Mouse (Mus musculus) hindbrain, embryonic 15.5 days (tissue): ENCODE data around the gene Klf15. TPM values are rescaled to one million over a fixed set of nuclear protein-coding genes. Genes with fewer than 3 reads are reported as not detected.
A peak's percentile ranks its signal among the peaks of the same experiment; 100 is the strongest.

Experiments used
- ATAC-seq: fragments of 200-750 bp; cut with Nextera tagmentation; 2 replicates; pipeline ENCODE4 v1.8.0; 2017; ENCODE audit warnings: low read depth, moderate number of reproducible peaks, moderate TSS enrichment; ENCODE audit not compliant: low FRiP score
- H3K27ac ChIP-seq: fragments of 300-500 bp; sonication (generic); replicated peaks from 2 replicates; pipeline ENCODE4 v1.5.1; 2015; ENCODE audit warnings: mild to moderate bottlenecking, inconsistent platforms
- H3K27me3 ChIP-seq: fragments of 300-500 bp; sonication (generic); 2 replicates; pipeline ENCODE4 v1.6.1; 2015; ENCODE audit warnings: control low read depth, inconsistent platforms
- H3K36me3 ChIP-seq: fragments of 300-500 bp; sonication (generic); 2 replicates; pipeline ENCODE4 v1.6.1; 2015; ENCODE audit warnings: control low read depth, inconsistent platforms
- H3K4me1 ChIP-seq: fragments of 300-500 bp; sonication (generic); replicated peaks from 2 replicates; pipeline ENCODE4 v1.6.1; 2015; ENCODE audit warnings: control low read depth, inconsistent platforms
- H3K4me2 ChIP-seq: fragments of 300-500 bp; sonication (generic); 2 replicates; pipeline ENCODE4 v1.6.1; 2015; ENCODE audit warnings: moderate library complexity, mild to moderate bottlenecking, inconsistent platforms
- H3K4me3 ChIP-seq: fragments of 300-500 bp; sonication (generic); 2 replicates; pipeline ENCODE4 v1.5.1; 2015; ENCODE audit warnings: mild to moderate bottlenecking, inconsistent platforms
- H3K9ac ChIP-seq: fragments of 300-500 bp; sonication (generic); 2 replicates; pipeline ENCODE4 v1.6.1; 2015; ENCODE audit warnings: inconsistent platforms
- H3K9me3 ChIP-seq: fragments of 300-500 bp; sonication (generic); 2 replicates; pipeline ENCODE4 v1.6.1; 2016; ENCODE audit warnings: control low read depth, inconsistent platforms
- WGBS: fragments of 180-500 bp; shearing (Covaris S2); methylation state at CpG from one replicate; pipeline ENCODE4 v1.1.7; 2015; 5-methylcytosine and 5-hydroxymethylcytosine counted together
- polyA plus RNA-seq: library from polyadenylated mRNA; unstranded; fragments of >200 nt; fragmentation: Nextera tagmentation; extraction: Ambion mirVana; gene quantifications from 2 replicates; pipeline ENCODE4 v1.2.1, GENCODE M21; 2015

Gene Klf15
- polyA plus RNA-seq, 1 experiment from 2014 or later = 20.0 TPM

DNA sequence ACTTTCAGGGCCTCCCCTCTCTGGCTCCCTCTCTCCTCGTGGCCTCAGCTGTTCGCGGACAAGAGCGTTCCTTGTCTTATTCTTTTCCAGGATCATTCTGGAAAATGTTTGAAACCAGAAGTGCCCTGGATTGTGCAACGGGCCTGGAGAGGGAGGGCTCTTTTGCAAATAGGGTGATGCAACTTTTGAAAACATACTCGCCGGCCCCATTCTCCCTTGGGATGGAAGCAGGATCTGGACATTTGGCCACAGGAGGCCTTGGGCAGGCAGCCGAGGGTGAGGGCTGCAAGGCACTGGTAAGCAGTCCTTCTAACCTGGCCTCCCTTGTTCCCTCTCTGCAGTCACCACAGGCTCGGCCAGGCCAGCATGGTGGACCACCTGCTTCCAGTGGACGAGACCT, 3.7 kb downstream of the Klf15 start:
- Histone ChIP-seq H3K4me3 (no peak overlapping the region), H3K9me3 (no peaks in the 10 kb centered on the region), H3K4me1 (peaks cover 37% of the 10 kb centered on the region), H3K9ac (no peak overlapping the region), H3K27me3 (peaks cover 15% of the 10 kb centered on the region; the same call in 1 of the 2 replicates), H3K4me2 (no peak overlapping the region), H3K27ac (no peak overlapping the region), H3K36me3 (no peaks in the 10 kb centered on the region)
- WGBS = 80% methylated on average over 10 of the region's 10 CpGs
- ATAC-seq = no peak

DNA sequence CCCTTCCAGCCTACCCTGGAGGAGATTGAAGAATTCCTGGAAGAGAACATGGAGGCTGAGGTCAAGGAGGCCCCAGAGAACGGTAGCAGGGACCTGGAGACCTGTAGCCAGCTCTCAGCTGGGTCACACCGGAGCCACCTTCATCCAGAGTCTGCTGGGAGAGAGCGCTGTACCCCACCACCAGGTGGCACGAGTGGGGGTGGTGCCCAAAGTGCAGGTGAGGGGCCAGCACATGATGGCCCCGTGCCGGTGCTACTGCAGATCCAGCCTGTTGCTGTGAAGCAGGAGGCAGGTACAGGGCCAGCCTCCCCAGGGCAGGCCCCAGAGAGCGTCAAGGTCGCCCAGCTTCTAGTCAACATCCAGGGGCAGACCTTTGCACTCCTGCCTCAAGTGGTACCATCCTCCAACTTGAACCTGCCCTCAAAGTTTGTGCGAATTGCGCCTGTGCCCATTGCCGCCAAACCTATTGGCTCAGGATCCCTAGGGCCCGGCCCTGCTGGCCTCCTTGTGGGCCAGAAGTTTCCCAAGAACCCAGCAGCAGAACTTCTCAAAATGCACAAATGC, 4.6 kb downstream of the Klf15 start:
- Histone ChIP-seq H3K36me3 (no peaks in the 10 kb centered on the region), H3K27ac (no peak overlapping the region), H3K9me3 (no peaks in the 10 kb centered on the region), H3K27me3 (peaks cover 9% of the 10 kb centered on the region; the same call in 1 of the 2 replicates), H3K4me1 (peaks cover 40% of the 10 kb centered on the region), H3K4me3 (no peak overlapping the region), H3K9ac (no peak overlapping the region), H3K4me2 (no peak overlapping the region)
- 91% methylated on average over 12 of the region's 12 CpGs for WGBS
- ATAC-seq = no peak

DNA sequence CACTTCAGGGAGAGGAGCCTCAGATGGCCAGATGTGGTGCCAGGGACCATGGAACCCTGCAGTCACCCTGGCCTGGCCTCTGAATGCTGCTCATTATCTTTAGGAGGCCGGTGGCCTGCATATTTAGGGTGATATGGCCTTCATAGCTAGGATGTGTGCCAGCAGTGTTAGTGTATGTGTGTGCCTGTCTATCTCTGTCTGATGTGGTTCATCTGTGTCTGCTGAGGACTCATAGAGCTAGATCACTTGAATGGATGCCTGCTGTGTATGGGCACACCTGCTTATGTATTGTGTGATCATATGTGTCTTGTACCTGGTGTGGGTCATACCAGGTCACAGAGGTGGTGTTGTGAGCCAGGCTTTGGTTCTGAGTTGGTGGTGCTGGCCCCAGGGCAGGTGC, 5.8 kb downstream of the Klf15 start:
- Histone ChIP-seq H3K4me3 (no peak overlapping the region), H3K4me2 (no peak overlapping the region), H3K27me3 (0 out of 2 replicates have a peak, but pooled peaks cover 6% of the 10 kb centered on the region), H3K9me3 (no peaks in the 10 kb centered on the region), H3K9ac (no peak overlapping the region), H3K4me1 (peaks cover 34% of the 10 kb centered on the region), H3K27ac (no peak overlapping the region), H3K36me3 (no peaks in the 10 kb centered on the region)
- ATAC-seq = no peak
- 78% methylated on average over 1 of the region's 1 CpGs for WGBS

DNA sequence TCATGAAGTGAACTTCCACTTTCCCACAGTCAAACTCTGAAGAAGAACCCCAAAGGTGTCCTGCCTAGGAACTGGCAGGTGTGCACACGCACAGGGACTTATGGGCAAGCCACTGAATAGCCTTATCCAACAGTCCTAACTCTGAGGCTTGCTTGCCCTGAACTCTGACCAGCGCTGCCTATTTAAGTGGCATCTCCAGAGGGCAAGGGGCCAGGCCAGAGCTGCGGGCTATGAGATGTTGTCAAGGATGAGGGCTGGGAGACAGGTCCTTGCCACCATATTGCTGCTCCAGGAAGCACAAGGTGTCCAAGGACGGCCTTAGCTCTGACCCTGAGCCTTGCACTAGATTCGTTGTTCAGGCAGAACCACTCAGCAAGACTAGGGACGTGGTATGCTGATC, 6.7 kb downstream of the Klf15 start:
- Histone ChIP-seq H3K4me3 (no peak overlapping the region), H3K9me3 (no peaks in the 10 kb centered on the region), H3K9ac (no peak overlapping the region), H3K4me2 (no peak overlapping the region), H3K27ac (no peak overlapping the region), H3K4me1 (peaks cover 26% of the 10 kb centered on the region), H3K36me3 (no peaks in the 10 kb centered on the region), H3K27me3 (0 out of 2 replicates have a peak, but pooled peaks cover 3% of the 10 kb centered on the region)
- no peak for ATAC-seq
- 92% methylated on average over 6 of the region's 6 CpGs for WGBS

DNA sequence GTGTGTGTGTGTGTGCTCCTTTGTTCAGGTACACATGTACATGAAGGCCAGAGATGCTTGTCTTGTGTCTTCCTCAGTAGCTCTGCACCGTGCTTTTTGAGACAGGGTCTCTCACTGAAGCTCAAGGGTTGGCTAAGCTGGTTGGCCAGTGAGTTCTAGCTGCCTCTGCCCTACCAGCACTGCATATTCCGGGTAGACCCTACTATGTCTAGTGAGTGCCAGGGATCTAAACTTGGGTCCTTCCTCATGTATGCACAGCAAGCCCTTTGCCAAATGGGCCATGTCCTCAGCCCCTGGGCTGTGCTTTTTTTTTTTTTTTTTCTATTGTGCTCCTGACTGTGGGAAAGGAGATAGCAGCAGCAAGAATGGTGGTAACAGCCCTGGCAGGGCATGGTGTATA, 7.9 kb downstream of the Klf15 start:
- Histone ChIP-seq H3K9me3 (no peaks in the 10 kb centered on the region), H3K4me2 (no peak overlapping the region), H3K4me3 (no peak overlapping the region), H3K27ac (no peak overlapping the region), H3K36me3 (no peaks in the 10 kb centered on the region), H3K27me3 (no peaks in the 10 kb centered on the region), H3K4me1 (peaks cover 23% of the 10 kb centered on the region; the same call in 1 of the 2 replicates), H3K9ac (no peak overlapping the region)
- ATAC-seq = no peak
- WGBS = 96% methylated on average over 2 of the region's 2 CpGs

DNA sequence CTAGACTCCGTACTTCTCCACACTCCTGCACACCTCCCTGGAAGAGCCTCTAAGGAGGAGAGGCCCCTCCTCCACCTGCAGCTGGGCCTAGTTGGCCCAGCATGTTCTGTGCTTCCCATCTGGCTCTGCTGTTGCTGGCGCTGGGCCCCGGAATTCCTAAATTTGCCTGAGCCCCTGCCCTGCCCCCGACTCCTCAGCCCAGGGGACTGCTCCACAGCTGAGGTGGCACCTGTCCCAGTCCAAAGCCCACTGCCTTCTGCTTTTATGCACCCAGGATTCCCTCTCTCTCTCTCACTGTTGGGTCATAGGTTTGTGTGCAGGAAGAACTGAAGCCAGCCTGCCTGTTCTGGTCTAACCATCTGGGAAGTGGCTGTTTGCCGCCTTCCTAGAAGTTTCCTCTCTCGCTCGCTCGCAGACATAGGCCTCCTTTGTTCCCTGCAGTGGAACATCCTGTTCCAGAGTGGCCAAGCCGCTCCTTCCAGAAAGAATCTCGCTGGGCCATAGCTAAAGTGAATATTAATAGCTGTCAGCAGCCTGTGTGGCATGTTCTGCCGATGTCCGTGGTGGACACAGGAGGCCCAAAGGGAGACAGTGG, 8.7 kb downstream of the Klf15 start:
- 56% methylated on average over 12 of the region's 12 CpGs for WGBS
- peaks cover 21% of the 10 kb centered on the region; the same call in 1 of the 2 replicates for H3K4me1 ChIP-seq
- H3K36me3 ChIP-seq = no peaks in the 10 kb centered on the region
- H3K27ac ChIP-seq = peak overlapping the region; percentile 68
- H3K4me2 ChIP-seq = no peak overlapping the region
- H3K9me3 ChIP-seq = no peaks in the 10 kb centered on the region
- H3K4me3 ChIP-seq = no peak overlapping the region
- H3K27me3 ChIP-seq = no peaks in the 10 kb centered on the region
- no peak overlapping the region for H3K9ac ChIP-seq
- ATAC-seq = peak; percentile 59

DNA sequence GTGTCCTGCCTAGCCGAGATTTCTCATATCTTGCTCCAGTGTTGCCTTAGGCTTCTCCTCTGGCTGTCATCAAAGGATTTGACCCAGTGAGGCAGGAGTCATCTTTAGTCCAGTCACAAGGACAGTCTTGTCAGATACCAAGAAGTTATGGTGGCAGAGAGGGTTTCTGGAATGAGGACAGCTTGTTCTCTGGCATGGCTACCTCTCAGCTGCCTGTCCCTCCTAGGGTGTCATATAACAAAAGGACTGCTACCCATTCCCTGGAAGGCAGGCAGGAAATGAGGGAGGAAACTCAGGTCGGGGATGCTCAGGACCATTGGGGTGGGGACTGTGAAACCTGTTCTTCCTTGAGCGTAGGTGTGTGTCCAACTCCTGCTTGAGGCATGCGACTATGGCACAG, 9.7 kb downstream of the Klf15 start:
- Histone ChIP-seq H3K27ac (no peak overlapping the region), H3K9me3 (no peaks in the 10 kb centered on the region)
- 81% methylated on average over 4 of the region's 4 CpGs for WGBS

DNA sequence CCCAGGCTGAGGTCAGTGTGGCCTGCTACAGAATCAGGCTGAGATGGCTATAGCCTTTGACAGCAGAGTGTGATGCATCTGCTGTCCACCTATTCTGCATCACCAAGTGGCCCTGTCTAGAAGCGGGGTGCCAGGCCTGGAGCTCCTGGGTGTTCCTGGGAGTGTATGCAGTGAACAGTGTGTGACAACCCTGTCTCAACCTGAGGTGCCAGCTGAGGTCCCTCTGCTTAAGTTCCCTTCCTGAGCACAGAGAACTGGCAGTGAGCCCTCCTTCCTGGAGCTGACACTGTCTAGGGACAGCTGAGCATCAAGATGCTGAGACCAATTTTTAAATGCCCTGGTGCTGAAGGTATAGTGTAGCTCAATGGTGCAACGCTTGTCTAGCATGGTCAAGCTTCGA, 10.3 kb downstream of the Klf15 start:
- peaks cover 17% of the 10 kb centered on the region; the same call in 1 of the 2 replicates for H3K4me1 ChIP-seq
- H3K4me2 ChIP-seq = no peak overlapping the region
- H3K4me3 ChIP-seq = no peak overlapping the region
- no peaks in the 10 kb centered on the region for H3K9me3 ChIP-seq
- no peak overlapping the region for H3K27ac ChIP-seq
- H3K9ac ChIP-seq = no peak overlapping the region
- no peaks in the 10 kb centered on the region for H3K27me3 ChIP-seq
- ATAC-seq = no peak
- 92% methylated on average over 3 of the region's 3 CpGs for WGBS
- no peaks in the 10 kb centered on the region for H3K36me3 ChIP-seq

More for the DNA sequence above, 9.7 kb downstream of the Klf15 start:
- no peak for ATAC-seq
- Histone ChIP-seq H3K4me2 (no peak overlapping the region), H3K4me1 (peaks cover 17% of the 10 kb centered on the region; the same call in 1 of the 2 replicates), H3K27me3 (no peaks in the 10 kb centered on the region), H3K9ac (no peak overlapping the region), H3K36me3 (no peaks in the 10 kb centered on the region), H3K4me3 (no peak overlapping the region)

DNA sequence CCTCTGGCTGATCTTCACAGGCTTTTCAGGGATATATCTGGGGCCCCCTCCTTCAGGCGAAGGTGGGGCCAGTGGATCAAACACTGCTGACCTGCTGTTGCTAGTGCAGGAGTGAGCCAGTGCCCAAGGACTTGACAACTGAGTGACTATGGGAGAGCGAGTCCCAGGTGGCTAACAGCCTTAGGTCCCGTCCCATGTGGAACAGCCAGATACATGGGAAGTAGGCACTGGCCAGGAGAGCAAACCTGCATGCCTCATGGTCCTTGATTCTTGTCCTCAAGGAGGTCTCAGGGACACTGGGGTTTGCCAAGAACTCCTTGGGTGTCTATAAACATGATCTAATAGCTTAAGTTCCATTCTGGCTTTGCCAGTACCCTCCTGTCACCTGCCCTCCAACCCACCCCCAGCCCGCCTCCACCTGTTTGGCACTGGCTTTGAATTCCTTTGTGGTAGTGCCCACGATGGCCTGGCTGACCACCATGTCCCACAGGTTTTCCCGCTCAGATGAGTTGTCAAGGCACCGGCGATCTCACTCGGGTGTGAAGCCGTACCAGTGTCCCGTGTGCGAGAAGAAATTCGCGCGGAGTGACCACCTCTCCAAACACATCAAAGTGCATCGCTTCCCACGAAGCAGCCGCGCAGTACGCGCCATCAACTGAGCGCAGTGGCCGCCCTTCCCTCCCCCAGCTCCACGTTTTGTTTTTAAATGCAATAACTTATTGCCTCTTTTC, 11.4 kb downstream of the Klf15 start:
- H3K27me3 ChIP-seq = no peaks in the 10 kb centered on the region
- H3K4me1 ChIP-seq = peaks cover 12% of the 10 kb centered on the region; the same call in 1 of the 2 replicates
- H3K9me3 ChIP-seq = no peaks in the 10 kb centered on the region
- WGBS = 95% methylated on average over 24 of the region's 24 CpGs
- no peaks in the 10 kb centered on the region for H3K36me3 ChIP-seq
- H3K27ac ChIP-seq = no peak overlapping the region
- H3K4me2 ChIP-seq = no peak overlapping the region
- H3K9ac ChIP-seq = no peak overlapping the region
- no peak for ATAC-seq
- no peak overlapping the region for H3K4me3 ChIP-seq

DNA sequence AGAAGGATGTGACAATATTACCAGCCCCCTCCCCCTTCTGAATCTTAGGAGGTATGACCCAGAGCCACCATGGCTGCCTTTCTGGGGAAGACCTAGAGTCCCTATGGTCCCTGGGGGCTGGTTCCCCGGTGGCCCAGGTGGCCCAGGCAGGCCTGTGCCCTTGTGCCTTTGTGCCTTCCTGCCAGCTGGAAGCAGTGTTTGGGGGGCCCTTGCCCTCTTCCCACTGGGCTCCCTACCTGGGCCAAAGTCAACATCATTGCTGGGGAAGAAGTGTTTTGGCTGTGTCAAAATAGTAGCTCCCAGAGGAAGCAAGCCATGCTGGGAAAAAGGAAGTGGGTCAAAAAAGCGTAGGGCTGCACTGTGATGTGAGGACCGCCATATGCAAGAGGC, 12.0 kb downstream of the Klf15 start:
- Histone ChIP-seq H3K9ac (no peak overlapping the region), H3K4me2 (no peak overlapping the region), H3K27me3 (no peaks in the 10 kb centered on the region), H3K9me3 (no peaks in the 10 kb centered on the region), H3K27ac (no peak overlapping the region), H3K4me1 (peaks cover 12% of the 10 kb centered on the region; the same call in 1 of the 2 replicates), H3K36me3 (no peaks in the 10 kb centered on the region), H3K4me3 (no peak overlapping the region)
- ATAC-seq = no peak
- WGBS = 87% methylated on average over 3 of the region's 3 CpGs

DNA sequence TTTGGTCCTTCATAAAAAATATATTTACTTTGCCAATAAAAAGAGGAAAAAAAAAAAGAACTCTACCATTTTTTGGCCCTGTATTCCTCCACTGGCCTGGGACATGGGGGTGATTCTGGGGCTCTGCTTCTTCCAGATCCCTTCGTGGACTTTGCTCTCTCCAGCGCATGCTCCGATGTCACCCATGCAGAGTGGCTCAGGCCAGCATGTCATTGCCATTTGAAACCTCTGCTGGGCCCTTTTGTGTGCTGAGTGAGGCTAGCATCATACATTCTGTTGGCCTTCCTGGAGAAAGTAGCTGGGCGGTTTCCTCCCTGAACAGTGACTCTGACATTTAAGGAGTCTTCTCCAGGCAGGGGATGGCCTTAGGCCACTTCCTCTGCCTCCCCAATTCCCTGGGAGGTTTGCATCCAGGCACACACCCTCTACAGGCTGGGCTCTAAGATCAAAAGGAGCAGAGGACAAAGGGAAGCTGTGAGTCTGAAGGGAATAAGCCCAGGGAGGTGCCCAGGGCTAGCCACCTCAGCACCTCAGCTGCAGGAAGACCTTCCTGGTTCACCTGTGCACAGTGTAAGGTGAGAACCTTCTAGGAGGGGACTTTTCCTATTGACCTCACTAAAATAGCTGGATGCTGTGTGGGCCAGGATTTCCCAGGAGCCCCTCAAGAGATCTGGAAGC, 12.9 kb downstream of the Klf15 start:
- Histone ChIP-seq H3K4me2 (no peak overlapping the region), H3K4me1 (peaks cover 12% of the 10 kb centered on the region; the same call in 1 of the 2 replicates), H3K27ac (no peak overlapping the region), H3K27me3 (no peaks in the 10 kb centered on the region), H3K9me3 (no peaks in the 10 kb centered on the region), H3K9ac (no peak overlapping the region), H3K36me3 (no peaks in the 10 kb centered on the region), H3K4me3 (no peak overlapping the region)
- 83% methylated on average over 4 of the region's 4 CpGs for WGBS
- ATAC-seq = no peak

DNA sequence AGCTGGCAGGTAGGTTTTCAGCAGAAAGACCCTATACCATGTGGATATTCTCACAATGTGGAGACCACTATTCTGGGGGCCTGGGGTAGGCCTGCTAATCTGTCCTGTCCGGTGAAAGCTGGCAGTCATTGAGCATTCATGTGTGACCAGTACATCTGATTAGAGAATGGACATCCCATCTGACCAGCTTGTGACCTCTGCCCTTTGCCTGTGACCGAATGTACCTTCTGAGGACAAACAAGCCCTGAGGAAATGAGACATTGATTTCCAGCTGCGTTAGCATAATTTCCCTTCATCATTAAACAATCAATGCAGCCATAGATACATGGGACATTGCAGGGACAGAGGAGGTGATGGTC, 13.5 kb downstream of the Klf15 start:
- H3K27me3 ChIP-seq = no peaks in the 10 kb centered on the region
- no peaks in the 10 kb centered on the region for H3K36me3 ChIP-seq
- no peak overlapping the region for H3K4me2 ChIP-seq
- H3K27ac ChIP-seq = no peak overlapping the region
- WGBS = 66% methylated on average over 3 of the region's 3 CpGs
- no peak overlapping the region for H3K9ac ChIP-seq
- H3K9me3 ChIP-seq = no peaks in the 10 kb centered on the region
- no peak overlapping the region for H3K4me3 ChIP-seq
- ATAC-seq = no peak
- peaks cover 9% of the 10 kb centered on the region; the same call in 1 of the 2 replicates for H3K4me1 ChIP-seq
